Mouse (Mus musculus) right cerebral cortex, postnatal 14 days (tissue): ENCODE measurements around the gene Stk39.
A peak's percentile ranks its signal among the peaks of the same experiment; 100 is the strongest.

Source experiments
- DNase-seq: peaks from one replicate; pipeline ENCODE4 v3.0.0; 2022

Stk39 gene

GRCm38 (mm10) chr2:68471759-68472550 is at the start of gene Stk39:
TSS of gene Stk39 (minus strand) at chr2:68472268.
- peak; percentile 65 for DNase-seq

GRCm38 (mm10) chr2:68515409-68515808 is 43.3 kb upstream of the Stk39 start:
- DNase-seq, result no peak

GRCm38 (mm10) chr2:68503202-68503601 is 31.1 kb upstream of the Stk39 start:
- no peak for DNase-seq

GRCm38 (mm10) chr2:68502734-68503133 is 30.7 kb upstream of the Stk39 start:
- DNase-seq, result no peak

- DNase-seq, result no peak
Observed at GRCm38 (mm10) chr2:68502236-68502635, 30.2 kb upstream of the Stk39 start.

GRCm38 (mm10) chr2:68486275-68486674 is 14.2 kb upstream of the Stk39 start:
- no peak for DNase-seq

- no peak for DNase-seq
Observed at GRCm38 (mm10) chr2:68485141-68485540, 13.1 kb upstream of the Stk39 start.

GRCm38 (mm10) chr2:68482896-68483295 is 10.8 kb upstream of the Stk39 start:
- DNase-seq, result no peak

GRCm38 (mm10) chr2:68479823-68480222 is 7.8 kb upstream of the Stk39 start:
- no peak for DNase-seq

GRCm38 (mm10) chr2:68472921-68473320 is 853 bp upstream of the Stk39 start:
- no peak for DNase-seq

GRCm38 (mm10) chr2:68472551-68472910 is 463 bp upstream of the Stk39 start:
- no peak for DNase-seq

GRCm38 (mm10) chr2:68470891-68471758 is 943 bp downstream of the Stk39 start:
- peak; percentile 50 for DNase-seq

- DNase-seq, result no peak
Observed at GRCm38 (mm10) chr2:68469491-68469890, 2.6 kb downstream of the Stk39 start.

- DNase-seq, result peak; percentile 25
Observed at GRCm38 (mm10) chr2:68468698-68469097, 3.4 kb downstream of the Stk39 start.

GRCm38 (mm10) chr2:68468259-68468658 is 3.8 kb downstream of the Stk39 start:
- DNase-seq, result no peak

GRCm38 (mm10) chr2:68467085-68467978 is 4.7 kb downstream of the Stk39 start:
- no peak for DNase-seq

GRCm38 (mm10) chr2:68466124-68467070 is 5.7 kb downstream of the Stk39 start:
- no peak for DNase-seq

- no peak for DNase-seq
Observed at GRCm38 (mm10) chr2:68465266-68466123, 6.6 kb downstream of the Stk39 start.

GRCm38 (mm10) chr2:68464456-68464855 is 7.6 kb downstream of the Stk39 start:
- no peak for DNase-seq

GRCm38 (mm10) chr2:68463801-68464200 is 8.3 kb downstream of the Stk39 start:
- DNase-seq, result no peak

- no peak for DNase-seq
Observed at GRCm38 (mm10) chr2:68458115-68458514, 14.0 kb downstream of the Stk39 start.
